Mouse (Mus musculus): ENCODE measurements around the gene Aste1.

The Aste1 gene

GRCm38 (mm10) chr9:105395218-105395627 lies at the start of gene Aste1, which contains the start of gene Nek11:
TSS of gene Aste1 (plus strand) at chr9:105395392.
TSS of gene Nek11 (minus strand) at chr9:105395524.
- in situ Hi-C loops (cut with MboI, MseI) = loop anchor here (5.0 kb wide), 2 partner anchors 263 to 338 kb away; partner anchors contain the start of gene Nudt16

- in situ Hi-C loops (cut with MboI, MseI) = no loop called here
These were observed 46.8 kb upstream of the Aste1 start for GRCm38 (mm10) chr9:105348242-105349031.

- in situ Hi-C loops (cut with MboI, MseI) = no loop called here
These were observed 46.2 kb upstream of the Aste1 start for GRCm38 (mm10) chr9:105349034-105349433.

DNA sequence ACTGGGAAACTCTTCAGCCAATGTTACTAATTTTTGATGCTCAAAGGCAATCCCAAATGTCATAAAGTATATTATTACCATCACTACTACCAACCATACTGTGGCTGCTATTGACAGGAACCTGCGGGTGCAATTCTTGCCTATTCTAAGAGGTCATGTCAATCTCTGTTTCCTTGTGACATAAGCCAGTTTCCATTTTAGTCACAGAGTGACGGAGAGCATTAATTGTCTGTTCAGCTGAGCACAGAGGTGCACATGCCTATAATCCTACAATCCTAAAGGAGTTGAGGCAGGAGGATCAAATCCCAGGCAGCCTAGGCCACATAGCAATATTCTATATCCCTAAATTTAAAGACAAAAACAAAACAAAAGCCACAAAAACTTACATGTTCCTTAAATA lies 33.0 kb upstream of the Aste1 start:
- in situ Hi-C loops (cut with MboI, MseI) = no loop called here

DNA sequence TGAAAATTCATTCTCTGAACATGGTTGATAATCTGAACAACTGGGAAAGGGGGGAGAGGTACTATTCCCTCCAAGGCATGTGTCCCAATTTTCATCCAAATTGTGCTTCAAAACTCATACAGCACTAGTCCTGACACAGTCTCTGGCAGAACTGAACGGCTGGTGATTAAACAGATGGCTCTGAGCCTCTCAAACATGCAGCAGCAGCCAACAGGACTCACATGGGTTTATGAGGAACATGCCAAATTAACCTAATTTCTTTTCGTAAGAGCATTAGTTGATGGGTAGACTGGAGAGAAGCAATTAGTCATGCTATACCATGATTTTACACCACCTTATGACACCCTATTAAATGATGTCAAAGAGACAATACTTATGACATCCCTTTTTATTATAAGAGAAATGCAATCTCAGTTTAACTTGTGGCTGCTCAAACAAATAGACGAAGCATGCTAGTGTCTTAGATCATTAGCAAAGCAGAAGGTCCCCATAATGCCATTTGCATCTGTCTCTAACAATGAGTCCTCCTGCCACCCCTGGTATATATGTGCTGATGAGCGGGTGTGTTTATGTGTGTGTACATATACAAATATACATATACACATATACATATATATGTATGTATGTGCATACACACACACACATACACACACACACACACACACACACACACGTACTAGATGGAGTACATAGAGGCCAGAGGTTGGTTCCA lies 31.5 kb upstream of the Aste1 start:
- in situ Hi-C loops (cut with MboI, MseI) = no loop called here

DNA sequence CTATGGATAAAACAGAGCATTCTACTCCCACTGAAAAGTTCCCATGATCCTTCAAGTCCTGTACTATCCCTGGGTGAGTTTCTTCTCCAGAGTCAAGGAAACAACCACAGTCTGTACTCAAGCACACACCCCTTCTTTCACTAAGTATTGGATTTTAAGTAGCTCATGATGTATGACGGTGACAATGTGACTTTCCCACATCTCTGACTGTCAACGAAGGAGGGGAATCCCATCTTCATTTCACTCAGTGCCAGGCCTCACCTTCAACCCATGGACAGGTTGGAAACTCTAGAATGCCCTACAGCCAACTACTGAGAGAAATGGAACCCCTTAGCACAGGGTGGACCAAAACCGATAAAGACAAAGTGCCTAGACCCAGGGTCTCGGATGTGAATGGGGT lies 29.0 kb upstream of the Aste1 start:
- in situ Hi-C loops (cut with MboI, MseI) = no loop called here

DNA sequence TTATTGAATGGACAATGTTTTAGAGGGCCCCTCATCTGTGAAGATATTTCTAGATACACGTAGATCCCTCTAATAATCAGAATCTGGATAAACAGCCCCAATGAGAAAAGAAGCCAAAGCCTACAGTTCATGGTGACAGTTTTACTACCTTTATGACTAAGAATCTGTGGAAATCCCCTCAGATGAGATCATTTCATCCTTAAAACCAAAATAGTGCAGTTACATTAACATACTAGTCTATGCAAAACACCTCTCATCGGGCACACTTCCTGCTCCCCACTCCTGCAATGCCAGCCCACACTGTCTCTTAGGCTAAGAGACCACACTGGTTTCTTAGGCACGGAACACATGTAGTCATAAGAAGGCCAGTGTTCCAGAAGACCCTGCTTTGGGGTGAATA lies 26.6 kb upstream of the Aste1 start:
- in situ Hi-C loops (cut with MboI, MseI) = no loop called here

- in situ Hi-C loops (cut with MboI, MseI) = no loop called here
These were observed 20.8 kb upstream of the Aste1 start for GRCm38 (mm10) chr9:105374361-105374760.

- in situ Hi-C loops (cut with MboI, MseI) = no loop called here
These were observed 18.8 kb upstream of the Aste1 start for GRCm38 (mm10) chr9:105376411-105376810.

DNA sequence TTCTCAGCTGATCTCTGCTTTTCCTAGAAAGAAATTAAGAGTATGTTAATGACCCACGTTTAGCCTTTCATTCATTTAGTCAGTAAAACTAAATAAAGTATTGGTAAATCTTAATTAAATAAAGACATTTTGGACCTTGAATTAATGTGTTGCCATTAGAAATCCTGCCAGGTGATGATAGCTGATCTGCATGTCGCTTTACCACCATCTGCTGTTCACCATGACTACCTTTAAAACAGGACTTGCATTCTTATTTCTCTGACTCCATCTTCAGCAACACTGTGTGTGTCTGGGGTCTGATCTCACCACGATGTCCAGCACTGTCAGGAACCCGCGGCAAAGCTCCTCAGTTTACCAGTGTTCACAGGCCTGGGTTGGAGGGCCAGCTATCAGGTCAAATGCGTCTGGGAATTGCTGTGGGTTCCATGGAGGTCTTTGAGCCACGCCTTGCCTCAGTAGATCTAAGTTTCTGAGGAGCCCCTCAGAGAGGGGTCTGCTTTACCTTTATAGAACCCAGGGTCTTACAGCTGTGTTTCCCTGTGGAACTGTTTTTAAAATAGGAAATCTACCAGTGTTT lies 18.1 kb upstream of the Aste1 start:
- in situ Hi-C loops (cut with MboI, MseI) = no loop called here

DNA sequence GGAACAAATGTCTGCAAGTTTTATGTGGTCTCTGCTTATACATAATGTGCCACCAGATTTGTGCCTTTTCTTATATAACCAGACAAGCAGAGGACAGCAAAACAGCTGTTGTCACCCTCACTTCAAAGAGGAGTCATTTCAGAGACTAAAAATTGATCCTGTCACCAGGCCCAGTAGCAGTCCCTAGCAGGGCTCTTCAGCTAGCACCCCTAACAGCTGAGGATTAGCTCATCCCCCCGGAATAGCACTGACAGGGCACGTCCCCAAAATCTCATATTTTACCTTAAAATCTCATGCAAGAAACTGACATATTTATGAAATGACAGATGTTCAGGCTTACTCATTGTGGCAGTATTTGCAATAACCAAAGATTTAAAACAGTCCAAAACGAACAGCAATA lies 17.6 kb upstream of the Aste1 start:
- in situ Hi-C loops (cut with MboI, MseI) = no loop called here

GRCm38 (mm10) chr9:105379533-105380145 lies 15.6 kb upstream of the Aste1 start:
- in situ Hi-C loops (cut with MboI, MseI) = no loop called here

- in situ Hi-C loops (cut with MboI, MseI) = no loop called here
These were observed 7.8 kb upstream of the Aste1 start for GRCm38 (mm10) chr9:105387403-105387802.

- in situ Hi-C loops (cut with MboI, MseI) = no loop called here
These were observed 5.9 kb upstream of the Aste1 start for GRCm38 (mm10) chr9:105389289-105389688.

DNA sequence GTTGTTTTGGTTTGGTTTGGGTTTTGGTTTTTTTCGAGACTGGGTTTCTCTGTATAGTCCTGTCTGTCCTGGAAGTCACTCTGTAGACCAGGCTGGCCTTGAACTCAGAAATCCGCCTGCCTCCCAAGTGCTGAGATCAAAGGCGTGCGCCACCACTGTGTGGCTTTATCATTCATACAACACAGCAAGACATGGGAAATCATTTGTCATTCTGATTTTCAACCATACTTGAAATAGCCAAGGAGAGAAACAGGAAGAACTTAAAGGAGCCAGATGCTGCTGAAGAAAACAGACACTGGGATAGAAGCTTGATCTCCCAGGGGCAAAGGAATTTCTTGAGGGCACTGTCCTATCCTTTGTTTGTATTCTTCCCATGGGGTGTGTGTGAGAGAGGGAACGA lies 4.6 kb upstream of the Aste1 start:
- in situ Hi-C loops (cut with MboI, MseI) = no loop called here

DNA sequence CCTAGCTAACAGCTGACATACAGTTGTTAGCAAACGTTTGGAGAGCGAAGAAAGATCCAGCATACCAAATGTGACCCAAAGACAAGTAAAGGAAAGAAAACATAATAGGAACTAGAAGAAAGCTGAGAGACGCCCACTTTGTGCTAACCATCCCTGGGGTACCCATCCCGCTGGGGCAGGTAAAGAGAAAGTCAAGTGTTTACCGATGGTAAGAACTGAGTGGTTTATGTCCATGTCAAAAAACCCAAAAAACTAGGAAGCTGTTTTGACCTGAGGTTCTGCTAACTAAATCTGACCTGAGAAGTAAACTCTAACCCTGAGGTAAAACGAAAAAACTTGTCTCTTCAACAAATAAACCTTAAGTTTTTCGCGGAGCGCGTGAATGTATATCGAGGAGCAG lies 472 bp upstream of the Aste1 start:
- in situ Hi-C loops (cut with MboI, MseI) = loop anchor here (5.0 kb wide), 2 partner anchors 262 to 337 kb away; partner anchors contain the start of gene Nudt16

DNA sequence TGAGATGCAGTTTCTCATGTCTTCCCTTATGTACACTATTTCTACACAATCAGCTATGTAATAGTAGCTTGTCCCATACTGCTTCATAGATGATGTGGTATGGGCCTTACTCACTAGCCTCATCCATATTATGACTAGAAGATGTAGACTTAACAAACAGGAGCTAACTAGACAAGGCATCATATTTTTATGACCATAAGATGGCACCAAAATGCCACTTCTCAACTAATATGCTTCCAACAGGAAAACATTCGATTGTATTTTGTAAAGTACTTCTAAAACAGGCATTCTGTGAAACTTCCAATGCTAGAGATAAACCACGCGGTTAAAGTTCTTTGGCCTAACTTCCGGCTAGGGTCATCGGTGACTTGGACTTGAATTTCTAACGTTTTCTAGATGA lies 13.4 kb downstream of the Aste1 start:
- in situ Hi-C loops (cut with MboI, MseI) = loop anchor here (10.0 kb wide), 1 partner anchor 1354 kb away; no protein-coding TSS in a partner anchor

DNA sequence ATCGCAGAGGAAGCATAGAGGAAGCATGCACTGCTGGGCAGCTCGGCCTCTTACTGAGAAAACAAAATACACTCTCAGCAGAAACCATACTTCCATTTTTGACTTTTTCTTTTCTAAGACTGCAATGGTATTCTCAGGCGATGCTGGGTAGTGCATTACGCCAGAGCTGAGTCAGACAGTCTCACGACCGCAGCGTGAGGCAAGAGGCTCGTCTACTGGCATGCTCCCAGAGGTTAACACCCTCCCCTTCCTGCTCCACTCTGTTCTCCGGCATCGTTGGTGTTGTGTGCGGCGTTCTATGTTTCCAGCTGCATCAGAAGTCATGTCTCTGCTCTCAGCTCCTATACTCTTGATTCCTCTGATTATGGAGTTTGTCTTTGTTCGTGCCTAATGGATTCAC lies 63.8 kb downstream of the Aste1 start:
- in situ Hi-C loops (cut with MboI, MseI) = no loop called here

GRCm38 (mm10) chr9:105461496-105461895 lies 66.3 kb downstream of the Aste1 start:
- in situ Hi-C loops (cut with MboI, MseI) = no loop called here

Measured in T-helper 1 cell (primary cell).